Mouse (Mus musculus) kidney, adult 2 months (tissue): ENCODE data around the gene Olfr763.

Experiments used
- CTCF ChIP-seq: fragments of 200-500 bp; conservative IDR thresholded peaks from 2 replicates; pipeline ENCODE4 v1.5.1; 2011; ENCODE audit warnings: low read depth, mild to moderate bottlenecking, control low read depth, low read length, moderate library complexity, mixed read lengths; ENCODE audit not compliant: insufficient read depth, insufficient read length
- POLR2A ChIP-seq: fragments of 200-500 bp; IDR thresholded peaks from one replicate; pipeline ENCODE4 v1.6.1; 2011; ENCODE audit warnings: low read depth, low read length, control low read depth

DNA sequence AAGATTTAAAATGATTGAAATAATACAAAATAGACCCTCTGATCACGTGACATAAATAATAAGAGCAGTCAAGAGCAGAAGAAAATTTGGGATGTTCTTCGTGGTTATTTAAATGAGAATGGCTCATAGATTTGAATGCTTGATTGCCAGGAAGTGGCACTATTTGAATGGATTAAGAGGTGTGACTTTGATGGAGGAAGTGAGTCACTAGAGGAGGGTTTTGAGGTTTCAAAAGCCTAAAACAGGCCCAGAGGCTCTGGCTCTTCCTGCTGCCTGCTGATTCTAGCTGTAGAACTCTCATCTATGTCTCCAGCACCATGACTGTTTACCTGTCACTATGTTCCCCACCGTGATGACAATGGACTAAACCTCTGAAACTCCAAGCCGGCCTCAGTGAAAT is 37.8 kb upstream of the Olfr763 start:
- TF ChIP-seq CTCF (no peak), POLR2A (no peak)
